Mouse (Mus musculus): ENCODE measurements around the gene Slc9a3r2. TPM values are rescaled to one million over a fixed set of nuclear protein-coding genes. Genes with fewer than 3 reads are reported as not detected.

The Slc9a3r2 gene
- polyA plus RNA-seq, 1 experiment from 2014 or later = 51.7 TPM

Small RNA genes within 50 kb of the gene (microRNA-seq; reads per million reads assigned to microRNA genes)
- not detected for gene Gm24589

Other genes starting within 250 kb of the Slc9a3r2 start
- 267 and 292 TPM in 2 replicates for gene Rnps1, start 235.8 kb downstream of the Slc9a3r2 start, polyA plus RNA-seq (2014; fragmentation: Nextera tagmentation; extraction: Ambion mirVana)
- gene Eci1, start 223.7 kb downstream of the Slc9a3r2 start, polyA plus RNA-seq (2014; fragmentation: Nextera tagmentation; extraction: Ambion mirVana) = 104 and 106 TPM in 2 replicates
- gene Dnase1l2, start 207.2 kb downstream of the Slc9a3r2 start, polyA plus RNA-seq (2014; fragmentation: Nextera tagmentation; extraction: Ambion mirVana) = 2.4 TPM in 2 replicates
- 23.2 and 23.8 TPM in 2 replicates for gene E4f1, start 180.0 kb downstream of the Slc9a3r2 start, polyA plus RNA-seq (2014; fragmentation: Nextera tagmentation; extraction: Ambion mirVana)
- 73.1 and 81.0 TPM in 2 replicates for gene Pgp, start 179.9 kb downstream of the Slc9a3r2 start, polyA plus RNA-seq (2014; fragmentation: Nextera tagmentation; extraction: Ambion mirVana)
- gene Bricd5, start 176.4 kb downstream of the Slc9a3r2 start, polyA plus RNA-seq (2014; fragmentation: Nextera tagmentation; extraction: Ambion mirVana) = 0.50 and 0.53 TPM in 2 replicates
- 32.3 and 32.7 TPM in 2 replicates for gene Mlst8, start 171.2 kb downstream of the Slc9a3r2 start, polyA plus RNA-seq (2014; fragmentation: Nextera tagmentation; extraction: Ambion mirVana)
- gene Caskin1, start 161.7 kb downstream of the Slc9a3r2 start, polyA plus RNA-seq (2014; fragmentation: Nextera tagmentation; extraction: Ambion mirVana) = 2.1 and 2.8 TPM in 2 replicates
- 97.3 and 104 TPM in 2 replicates for gene Traf7, start 122.4 kb downstream of the Slc9a3r2 start, polyA plus RNA-seq (2014; fragmentation: Nextera tagmentation; extraction: Ambion mirVana)
- gene Rab26, start 116.1 kb downstream of the Slc9a3r2 start, polyA plus RNA-seq (2014; fragmentation: Nextera tagmentation; extraction: Ambion mirVana) = 2.6 and 5.7 TPM in 2 replicates
- gene Pkd1, start 100.5 kb downstream of the Slc9a3r2 start, polyA plus RNA-seq (2014; fragmentation: Nextera tagmentation; extraction: Ambion mirVana) = 26.8 and 28.4 TPM in 2 replicates
- 55.8 and 59.3 TPM in 2 replicates for gene Tsc2, start 17.7 kb downstream of the Slc9a3r2 start, polyA plus RNA-seq (2014; fragmentation: Nextera tagmentation; extraction: Ambion mirVana)
- 18.6 and 22.9 TPM in 2 replicates for gene Nthl1, start 17.6 kb downstream of the Slc9a3r2 start, polyA plus RNA-seq (2014; fragmentation: Nextera tagmentation; extraction: Ambion mirVana)
- gene Npw, start 8.1 kb upstream of the Slc9a3r2 start, polyA plus RNA-seq (2014; fragmentation: Nextera tagmentation; extraction: Ambion mirVana) = not detected in 2 replicates
- gene Zfp598, start 19.4 kb upstream of the Slc9a3r2 start, polyA plus RNA-seq (2014; fragmentation: Nextera tagmentation; extraction: Ambion mirVana) = 28.0 and 30.6 TPM in 2 replicates
- gene Syngr3, start 39.6 kb upstream of the Slc9a3r2 start, polyA plus RNA-seq (2014; fragmentation: Nextera tagmentation; extraction: Ambion mirVana) = 7.5 and 7.7 TPM in 2 replicates
- 48.1 and 48.5 TPM in 2 replicates for gene Gfer, start 45.8 kb upstream of the Slc9a3r2 start, polyA plus RNA-seq (2014; fragmentation: Nextera tagmentation; extraction: Ambion mirVana)
- 6.4 and 7.2 TPM in 2 replicates for gene Noxo1, start 45.9 kb upstream of the Slc9a3r2 start, polyA plus RNA-seq (2014; fragmentation: Nextera tagmentation; extraction: Ambion mirVana)
- 86.2 and 90.1 TPM in 2 replicates for gene Tbl3, start 57.3 kb upstream of the Slc9a3r2 start, polyA plus RNA-seq (2014; fragmentation: Nextera tagmentation; extraction: Ambion mirVana)
- gene Rnf151, start 67.7 kb upstream of the Slc9a3r2 start, polyA plus RNA-seq (2014; fragmentation: Nextera tagmentation; extraction: Ambion mirVana) = 0.15 TPM in 2 replicates
- 1,745 and 1,859 TPM in 2 replicates for gene Rps2, start 67.8 kb upstream of the Slc9a3r2 start, polyA plus RNA-seq (2014; fragmentation: Nextera tagmentation; extraction: Ambion mirVana)
- 258 and 296 TPM in 2 replicates for gene Ndufb10, start 74.2 kb upstream of the Slc9a3r2 start, polyA plus RNA-seq (2014; fragmentation: Nextera tagmentation; extraction: Ambion mirVana)
- gene Rpl3l, start 77.5 kb upstream of the Slc9a3r2 start, polyA plus RNA-seq (2014; fragmentation: Nextera tagmentation; extraction: Ambion mirVana) = not detected in 2 replicates
- gene Msrb1, start 86.3 kb upstream of the Slc9a3r2 start, polyA plus RNA-seq (2014; fragmentation: Nextera tagmentation; extraction: Ambion mirVana) = 32.3 and 33.9 TPM in 2 replicates
- 0.24 and 1.1 TPM in 2 replicates for gene Hs3st6, start 102.7 kb upstream of the Slc9a3r2 start, polyA plus RNA-seq (2014; fragmentation: Nextera tagmentation; extraction: Ambion mirVana)
- gene Meiob, start 154.0 kb upstream of the Slc9a3r2 start, polyA plus RNA-seq (2014; fragmentation: Nextera tagmentation; extraction: Ambion mirVana) = not detected in 2 replicates
- 35.5 and 39.1 TPM in 2 replicates for gene Hagh, start 189.8 kb upstream of the Slc9a3r2 start, polyA plus RNA-seq (2014; fragmentation: Nextera tagmentation; extraction: Ambion mirVana)
- gene Fahd1, start 200.0 kb upstream of the Slc9a3r2 start, polyA plus RNA-seq (2014; fragmentation: Nextera tagmentation; extraction: Ambion mirVana) = 30.4 and 33.9 TPM in 2 replicates
- 0.63 and 0.84 TPM in 2 replicates for gene Igfals, start 215.7 kb upstream of the Slc9a3r2 start, polyA plus RNA-seq (2014; fragmentation: Nextera tagmentation; extraction: Ambion mirVana)
- gene Nubp2, start 236.0 kb upstream of the Slc9a3r2 start, polyA plus RNA-seq (2014; fragmentation: Nextera tagmentation; extraction: Ambion mirVana) = 58.8 and 61.9 TPM in 2 replicates
- 36.3 and 37.0 TPM in 2 replicates for gene Spsb3, start 236.3 kb upstream of the Slc9a3r2 start, polyA plus RNA-seq (2014; fragmentation: Nextera tagmentation; extraction: Ambion mirVana)
- gene Eme2, start 244.8 kb upstream of the Slc9a3r2 start, polyA plus RNA-seq (2014; fragmentation: Nextera tagmentation; extraction: Ambion mirVana) = 21.6 and 24.1 TPM in 2 replicates
- gene Mrps34, start 244.8 kb upstream of the Slc9a3r2 start, polyA plus RNA-seq (2014; fragmentation: Nextera tagmentation; extraction: Ambion mirVana) = 100 and 110 TPM in 2 replicates
- gene Nme3, start 246.2 kb upstream of the Slc9a3r2 start, polyA plus RNA-seq (2014; fragmentation: Nextera tagmentation; extraction: Ambion mirVana) = 86.4 and 90.7 TPM in 2 replicates